Mouse (Mus musculus): ENCODE measurements around the gene Deup1. TPM values are rescaled to one million over a fixed set of nuclear protein-coding genes. Genes with fewer than 3 reads are reported as not detected.

Gene Deup1
- total RNA-seq (2014; rRNA removed) (0.75 and 1.7 TPM in 2 replicates), polyA plus RNA-seq (2015; fragmentation: Nextera tagmentation; extraction: Ambion mirVana) (2.4 and 2.6 TPM in 2 replicates)

GRCm38 (mm10) chr9:15627785-15628287, at the start of gene Deup1:
Gene Deup1 (minus strand): TSS chr9:15627933.
- TF ChIP-seq CTCF (IDR thresholded peaks at IDR 0.05; ENCODE audit: low read depth) = no peak
- 0 out of 2 replicates have a peak within 1 kb of the TSS, but pooled peaks have one; percentile 24 for H3K9ac ChIP-seq (replicated peaks; ENCODE audit: low read length)
- peaks cover 4% of the 10 kb centered on the region; the same call in 1 of the 2 replicates for H3K4me1 ChIP-seq (ENCODE audit: insufficient read depth, low read length)
- no peaks in the 10 kb centered on the region for H3K36me3 ChIP-seq (ENCODE audit: insufficient read depth, low read length)
- H3K4me2 ChIP-seq (ENCODE audit: low read depth, low read length) = peak within 1 kb of the TSS; percentile 63
- DNase-seq (ENCODE audit: low spot score) (peak; percentile 60), ATAC-seq (peak; percentile 89)
- no peak within 1 kb of the TSS for H3K27ac ChIP-seq
- 3% methylated on average over 26 of the region's 28 CpGs for WGBS
- H3K4me3 ChIP-seq (ENCODE audit: low read length) = peak within 1 kb of the TSS; percentile 20
- no peaks in the 10 kb centered on the region for H3K9me3 ChIP-seq (ENCODE audit: low read length)
- no peaks in the 10 kb centered on the region for H3K27me3 ChIP-seq (ENCODE audit: insufficient read depth, low read length)

- no peak overlapping the region for H3K9ac ChIP-seq (replicated peaks; ENCODE audit: low read length)
- WGBS = 38% methylated on average over 1 of the region's 1 CpGs
- H3K4me1 ChIP-seq (ENCODE audit: insufficient read depth, low read length) = no peaks in the 10 kb centered on the region
- H3K36me3 ChIP-seq (ENCODE audit: insufficient read depth, low read length) = no peaks in the 10 kb centered on the region
- ATAC-seq (no peak), DNase-seq (ENCODE audit: low spot score) (no peak)
- no peak overlapping the region for H3K4me3 ChIP-seq (ENCODE audit: low read length)
- no peak overlapping the region for H3K4me2 ChIP-seq (ENCODE audit: low read depth, low read length)
- no peak overlapping the region for H3K27ac ChIP-seq
- no peaks in the 10 kb centered on the region for H3K27me3 ChIP-seq (ENCODE audit: insufficient read depth, low read length)
- no peak for TF ChIP-seq CTCF (IDR thresholded peaks at IDR 0.05; ENCODE audit: low read depth)
- H3K9me3 ChIP-seq (ENCODE audit: low read length) = no peaks in the 10 kb centered on the region
Measured at GRCm38 (mm10) chr9:15672251-15672650, 44.5 kb upstream of the Deup1 start.

- no peaks in the 10 kb centered on the region for H3K27me3 ChIP-seq (ENCODE audit: insufficient read depth, low read length)
- TF ChIP-seq CTCF (IDR thresholded peaks at IDR 0.05; ENCODE audit: low read depth) = no peak
- no peak overlapping the region for H3K4me2 ChIP-seq (ENCODE audit: low read depth, low read length)
- H3K4me3 ChIP-seq (ENCODE audit: low read length) = no peak overlapping the region
- no peak overlapping the region for H3K27ac ChIP-seq
- no peak overlapping the region for H3K9ac ChIP-seq (replicated peaks; ENCODE audit: low read length)
- H3K36me3 ChIP-seq (ENCODE audit: insufficient read depth, low read length) = no peaks in the 10 kb centered on the region
- no peaks in the 10 kb centered on the region for H3K9me3 ChIP-seq (ENCODE audit: low read length)
- DNase-seq (ENCODE audit: low spot score) (no peak), ATAC-seq (no peak)
- no peaks in the 10 kb centered on the region for H3K4me1 ChIP-seq (ENCODE audit: insufficient read depth, low read length)
- 34% methylated on average over 5 of the region's 5 CpGs for WGBS
Measured at GRCm38 (mm10) chr9:15670002-15670527, 42.3 kb upstream of the Deup1 start.

GRCm38 (mm10) chr9:15669452-15669851, 41.7 kb upstream of the Deup1 start:
- H3K9me3 ChIP-seq (ENCODE audit: low read length) = no peaks in the 10 kb centered on the region
- no peaks in the 10 kb centered on the region for H3K36me3 ChIP-seq (ENCODE audit: insufficient read depth, low read length)
- H3K4me3 ChIP-seq (ENCODE audit: low read length) = no peak overlapping the region
- 76% methylated on average over 3 of the region's 3 CpGs for WGBS
- H3K4me2 ChIP-seq (ENCODE audit: low read depth, low read length) = no peak overlapping the region
- no peaks in the 10 kb centered on the region for H3K27me3 ChIP-seq (ENCODE audit: insufficient read depth, low read length)
- no peak overlapping the region for H3K27ac ChIP-seq
- TF ChIP-seq CTCF (IDR thresholded peaks at IDR 0.05; ENCODE audit: low read depth) = no peak
- H3K9ac ChIP-seq (replicated peaks; ENCODE audit: low read length) = no peak overlapping the region
- DNase-seq (ENCODE audit: low spot score) (no peak), ATAC-seq (no peak)
- no peaks in the 10 kb centered on the region for H3K4me1 ChIP-seq (ENCODE audit: insufficient read depth, low read length)

- Histone ChIP-seq H3K27me3 (ENCODE audit: insufficient read depth, low read length) (no peaks in the 10 kb centered on the region), H3K4me2 (ENCODE audit: low read depth, low read length) (no peak overlapping the region), H3K27ac (no peak overlapping the region), H3K9me3 (ENCODE audit: low read length) (no peaks in the 10 kb centered on the region), H3K9ac (replicated peaks; ENCODE audit: low read length) (no peak overlapping the region), H3K4me3 (ENCODE audit: low read length) (no peak overlapping the region), H3K36me3 (ENCODE audit: insufficient read depth, low read length) (no peaks in the 10 kb centered on the region), H3K4me1 (ENCODE audit: insufficient read depth, low read length) (no peaks in the 10 kb centered on the region)
- 87% methylated on average over 7 of the region's 7 CpGs for WGBS
- TF ChIP-seq CTCF (IDR thresholded peaks at IDR 0.05; ENCODE audit: low read depth) = no peak
- ATAC-seq (no peak), DNase-seq (ENCODE audit: low spot score) (no peak)
Measured at GRCm38 (mm10) chr9:15664606-15665005, 36.9 kb upstream of the Deup1 start.

GRCm38 (mm10) chr9:15659069-15659468, 31.3 kb upstream of the Deup1 start:
- ATAC-seq = no peak
- 82% methylated on average over 6 of the region's 6 CpGs for WGBS
- H3K9ac ChIP-seq (replicated peaks; ENCODE audit: low read length) = no peak overlapping the region
- H3K4me2 ChIP-seq (ENCODE audit: low read depth, low read length) = no peak overlapping the region
- H3K4me1 ChIP-seq (ENCODE audit: insufficient read depth, low read length) = no peaks in the 10 kb centered on the region
- H3K9me3 ChIP-seq (ENCODE audit: low read length) = no peaks in the 10 kb centered on the region
- H3K27ac ChIP-seq = no peak overlapping the region
- H3K36me3 ChIP-seq (ENCODE audit: insufficient read depth, low read length) = no peaks in the 10 kb centered on the region
- TF ChIP-seq CTCF (IDR thresholded peaks at IDR 0.05; ENCODE audit: low read depth) = no peak
- H3K27me3 ChIP-seq (ENCODE audit: insufficient read depth, low read length) = no peaks in the 10 kb centered on the region
- no peak overlapping the region for H3K4me3 ChIP-seq (ENCODE audit: low read length)
- DNase-seq (ENCODE audit: low spot score) = no peak

GRCm38 (mm10) chr9:15658236-15658785, 30.6 kb upstream of the Deup1 start:
- H3K4me3 ChIP-seq (ENCODE audit: low read length) = no peak overlapping the region
- no peak overlapping the region for H3K4me2 ChIP-seq (ENCODE audit: low read depth, low read length)
- H3K36me3 ChIP-seq (ENCODE audit: insufficient read depth, low read length) = no peaks in the 10 kb centered on the region
- no peak for ATAC-seq
- DNase-seq (ENCODE audit: low spot score) = no peak
- 20% methylated on average over 6 of the region's 6 CpGs for WGBS
- no peaks in the 10 kb centered on the region for H3K9me3 ChIP-seq (ENCODE audit: low read length)
- no peak for TF ChIP-seq CTCF (IDR thresholded peaks at IDR 0.05; ENCODE audit: low read depth)
- no peak overlapping the region for H3K9ac ChIP-seq (replicated peaks; ENCODE audit: low read length)
- no peak overlapping the region for H3K27ac ChIP-seq
- no peaks in the 10 kb centered on the region for H3K4me1 ChIP-seq (ENCODE audit: insufficient read depth, low read length)
- H3K27me3 ChIP-seq (ENCODE audit: insufficient read depth, low read length) = no peaks in the 10 kb centered on the region
